Mouse (Mus musculus): ENCODE data around the gene Impg1. TPM values are rescaled to one million over a fixed set of nuclear protein-coding genes. Genes with fewer than 3 reads are reported as not detected.
A peak's percentile ranks its signal among the peaks of the same experiment; 100 is the strongest.

The Impg1 gene
- not detected in 2 replicates for polyA plus RNA-seq (2012; rRNA removed)

GRCm38 (mm10) chr9:80465381-80465780 is at the start of gene Impg1:
Gene Impg1 (minus strand): TSS chr9:80465481.
- TF ChIP-seq POLR2A (IDR thresholded peaks at IDR 0.05; ENCODE audit: borderline replicate concordance, extremely low read depth, insufficient read depth, insufficient read length, poor library complexity, severe bottlenecking) (no peak), CTCF (IDR thresholded peaks at IDR 0.05; ENCODE audit: borderline replicate concordance, extremely low read depth, insufficient read depth, insufficient read length) (no peak)
- no peak for DNase-seq (ENCODE audit: low read depth)

DNA sequence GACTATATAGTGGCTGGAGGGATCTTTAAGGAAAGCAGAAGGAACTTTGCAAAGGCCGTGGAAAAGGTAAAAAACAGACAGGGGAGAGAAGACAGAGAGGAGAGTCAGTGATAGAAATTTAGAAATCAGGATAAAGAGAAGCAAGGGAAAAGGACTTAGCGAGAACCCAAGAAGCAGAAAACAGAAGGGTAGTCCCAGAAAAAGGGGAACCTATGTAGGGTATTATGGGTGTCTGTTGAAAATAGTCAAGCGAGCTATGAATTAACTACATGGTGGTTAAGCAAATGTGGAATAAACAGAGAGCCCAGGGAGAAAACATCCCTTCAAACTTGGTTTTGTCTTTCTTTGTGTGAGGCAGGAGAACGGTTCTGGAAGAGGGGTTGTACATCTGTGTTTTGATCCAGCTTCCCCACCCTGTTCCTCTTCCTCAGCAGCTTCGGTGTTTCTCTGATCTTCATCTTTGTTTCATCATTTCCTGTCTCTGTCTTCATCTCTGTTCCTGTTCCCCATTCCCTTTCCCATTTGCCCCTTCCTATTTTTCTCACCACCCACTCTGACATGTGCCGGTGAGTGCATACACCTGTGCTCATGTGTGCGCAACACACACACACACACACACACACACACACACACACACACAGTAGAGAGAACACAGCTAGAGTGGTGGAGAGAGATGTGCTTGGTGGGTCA is 44.3 kb upstream of the Impg1 start:
- TF ChIP-seq POLR2A (IDR thresholded peaks at IDR 0.05; ENCODE audit: borderline replicate concordance, extremely low read depth, insufficient read depth, insufficient read length, poor library complexity, severe bottlenecking) (no peak), CTCF (IDR thresholded peaks at IDR 0.05; ENCODE audit: borderline replicate concordance, extremely low read depth, insufficient read depth, insufficient read length) (no peak)
- no peak for DNase-seq (ENCODE audit: low read depth)

DNA sequence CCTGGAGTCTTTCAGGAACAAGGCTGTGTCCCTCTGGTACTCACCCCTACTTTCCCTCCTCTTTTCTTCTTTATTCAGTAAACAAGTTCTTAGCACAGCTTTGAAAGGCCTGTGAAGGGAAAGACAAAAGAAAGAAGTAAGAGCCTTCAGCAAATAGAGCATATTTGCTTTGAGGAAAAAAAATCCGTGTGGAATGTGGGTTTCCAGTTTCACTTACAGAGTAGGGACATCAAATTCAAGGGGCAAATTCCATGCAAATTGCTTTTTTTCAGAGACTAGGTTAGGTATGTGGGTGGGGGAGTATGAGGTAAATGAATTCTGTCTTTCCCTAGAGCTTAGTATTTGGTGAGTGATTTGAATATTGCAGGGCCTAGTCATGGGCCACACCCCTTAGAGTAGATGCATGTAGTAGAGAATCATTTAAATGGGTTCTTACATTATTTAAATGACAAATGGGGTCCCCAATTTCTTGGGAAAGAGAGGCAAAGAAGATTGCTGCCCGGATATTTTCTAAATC is 39.3 kb upstream of the Impg1 start:
- TF ChIP-seq CTCF (IDR thresholded peaks at IDR 0.05; ENCODE audit: borderline replicate concordance, extremely low read depth, insufficient read depth, insufficient read length) = no peak
- TF ChIP-seq POLR2A (IDR thresholded peaks at IDR 0.05; ENCODE audit: borderline replicate concordance, extremely low read depth, insufficient read depth, insufficient read length, poor library complexity, severe bottlenecking) = no peak
- no peak for DNase-seq (ENCODE audit: low read depth)

GRCm38 (mm10) chr9:80491591-80491990 is 26.3 kb upstream of the Impg1 start:
- TF ChIP-seq POLR2A (IDR thresholded peaks at IDR 0.05; ENCODE audit: borderline replicate concordance, extremely low read depth, insufficient read depth, insufficient read length, poor library complexity, severe bottlenecking) = no peak
- peak; percentile 61 for DNase-seq (ENCODE audit: low read depth)

DNA sequence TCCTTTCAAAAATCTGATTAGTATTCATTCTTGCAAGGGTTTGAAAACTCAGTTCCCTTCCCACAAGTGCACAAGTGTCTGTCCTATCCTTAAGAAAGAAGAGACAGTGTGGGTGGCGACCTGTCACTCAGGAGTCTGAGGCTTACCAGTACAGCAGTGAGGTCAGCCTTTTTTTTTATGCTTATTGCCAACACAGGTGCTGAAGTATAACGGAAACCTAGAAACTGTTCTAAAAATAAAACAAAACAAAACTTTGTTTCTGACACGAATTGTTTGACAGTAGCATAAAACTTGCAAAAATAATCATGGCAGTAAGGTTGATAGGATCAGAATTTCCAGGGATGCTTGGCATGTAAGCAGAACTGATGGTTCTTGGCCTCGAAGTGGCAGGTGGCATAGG is 4.9 kb downstream of the Impg1 start:
- TF ChIP-seq POLR2A (IDR thresholded peaks at IDR 0.05; ENCODE audit: borderline replicate concordance, extremely low read depth, insufficient read depth, insufficient read length, poor library complexity, severe bottlenecking) (no peak), CTCF (IDR thresholded peaks at IDR 0.05; ENCODE audit: borderline replicate concordance, extremely low read depth, insufficient read depth, insufficient read length) (no peak)
- no peak for DNase-seq (ENCODE audit: low read depth)

DNA sequence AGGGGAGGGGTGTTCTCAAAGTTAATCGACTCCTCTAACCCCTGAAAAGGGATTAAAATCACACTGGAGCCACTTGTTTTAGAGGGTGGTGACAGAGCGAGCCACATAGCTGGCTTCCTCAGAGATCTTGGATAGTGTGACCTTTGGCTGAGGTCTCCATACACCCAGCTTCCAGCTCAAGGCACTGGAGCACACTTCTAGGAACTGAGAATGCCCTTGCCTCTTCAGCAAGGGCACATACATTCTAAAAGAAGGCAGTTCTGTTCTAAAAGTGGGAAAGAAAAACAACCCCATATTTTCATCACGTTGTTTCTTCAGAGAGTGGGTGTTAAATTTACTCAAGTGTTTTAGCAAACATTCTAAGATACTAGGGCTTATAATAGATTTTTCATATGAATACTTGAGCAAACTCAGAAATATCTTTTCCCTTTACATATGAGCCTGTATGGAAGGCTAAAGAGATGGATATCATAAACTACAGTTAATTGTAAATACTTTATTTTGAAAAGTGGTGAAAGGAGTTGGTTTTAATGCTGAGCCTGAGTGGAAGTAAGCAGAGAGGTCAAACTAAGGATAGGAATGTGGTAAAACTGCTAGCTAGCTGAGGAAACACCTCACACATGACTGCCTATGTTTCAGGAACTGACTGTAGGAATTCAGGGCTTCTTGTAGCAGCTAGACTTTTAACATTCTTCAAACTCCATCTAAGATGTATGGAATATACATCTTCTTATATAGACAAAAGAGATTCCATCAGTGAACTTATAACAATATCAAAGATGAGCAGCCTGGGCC is 14.6 kb downstream of the Impg1 start:
- DNase-seq (ENCODE audit: low read depth) = no peak
- no peak for TF ChIP-seq POLR2A (IDR thresholded peaks at IDR 0.05; ENCODE audit: borderline replicate concordance, extremely low read depth, insufficient read depth, insufficient read length, poor library complexity, severe bottlenecking)
- no peak for TF ChIP-seq CTCF (IDR thresholded peaks at IDR 0.05; ENCODE audit: borderline replicate concordance, extremely low read depth, insufficient read depth, insufficient read length)

GRCm38 (mm10) chr9:80441096-80441710 is 24.1 kb downstream of the Impg1 start:
- TF ChIP-seq CTCF (IDR thresholded peaks at IDR 0.05; ENCODE audit: borderline replicate concordance, extremely low read depth, insufficient read depth, insufficient read length) = no peak
- no peak for TF ChIP-seq POLR2A (IDR thresholded peaks at IDR 0.05; ENCODE audit: borderline replicate concordance, extremely low read depth, insufficient read depth, insufficient read length, poor library complexity, severe bottlenecking)
- no peak for DNase-seq (ENCODE audit: low read depth)

- DNase-seq (ENCODE audit: low read depth) = no peak
- no peak for TF ChIP-seq POLR2A (IDR thresholded peaks at IDR 0.05; ENCODE audit: borderline replicate concordance, extremely low read depth, insufficient read depth, insufficient read length, poor library complexity, severe bottlenecking)
- no peak for TF ChIP-seq CTCF (IDR thresholded peaks at IDR 0.05; ENCODE audit: borderline replicate concordance, extremely low read depth, insufficient read depth, insufficient read length)
Observed at GRCm38 (mm10) chr9:80391404-80391803, 73.9 kb downstream of the Impg1 start.

DNA sequence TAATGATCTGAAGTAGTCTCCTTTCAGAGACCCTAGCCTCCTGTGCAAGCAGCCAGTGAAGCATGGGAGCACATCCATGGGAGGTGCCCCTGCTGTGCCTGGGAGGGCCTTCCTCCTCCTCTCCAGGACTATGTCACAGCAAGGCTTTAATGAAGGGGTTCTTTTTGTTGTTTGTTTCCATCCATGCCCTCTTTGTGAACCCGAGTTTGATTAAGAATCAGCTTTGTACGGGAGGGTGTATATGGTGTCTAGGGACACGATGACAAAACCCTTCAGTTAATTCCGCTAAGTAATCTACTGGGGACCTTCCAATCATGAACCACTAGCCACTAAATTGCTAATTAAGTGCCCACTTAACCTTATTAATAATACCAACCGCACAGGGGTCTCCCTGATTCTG is 74.3 kb downstream of the Impg1 start:
- DNase-seq (ENCODE audit: low read depth) = peak; percentile 52
- TF ChIP-seq POLR2A (IDR thresholded peaks at IDR 0.05; ENCODE audit: borderline replicate concordance, extremely low read depth, insufficient read depth, insufficient read length, poor library complexity, severe bottlenecking) (no peak), CTCF (IDR thresholded peaks at IDR 0.05; ENCODE audit: borderline replicate concordance, extremely low read depth, insufficient read depth, insufficient read length) (no peak)

GRCm38 (mm10) chr9:80387890-80388289 is 77.4 kb downstream of the Impg1 start:
- no peak for DNase-seq (ENCODE audit: low read depth)
- TF ChIP-seq CTCF (IDR thresholded peaks at IDR 0.05; ENCODE audit: borderline replicate concordance, extremely low read depth, insufficient read depth, insufficient read length) (no peak), POLR2A (IDR thresholded peaks at IDR 0.05; ENCODE audit: borderline replicate concordance, extremely low read depth, insufficient read depth, insufficient read length, poor library complexity, severe bottlenecking) (no peak)

DNA sequence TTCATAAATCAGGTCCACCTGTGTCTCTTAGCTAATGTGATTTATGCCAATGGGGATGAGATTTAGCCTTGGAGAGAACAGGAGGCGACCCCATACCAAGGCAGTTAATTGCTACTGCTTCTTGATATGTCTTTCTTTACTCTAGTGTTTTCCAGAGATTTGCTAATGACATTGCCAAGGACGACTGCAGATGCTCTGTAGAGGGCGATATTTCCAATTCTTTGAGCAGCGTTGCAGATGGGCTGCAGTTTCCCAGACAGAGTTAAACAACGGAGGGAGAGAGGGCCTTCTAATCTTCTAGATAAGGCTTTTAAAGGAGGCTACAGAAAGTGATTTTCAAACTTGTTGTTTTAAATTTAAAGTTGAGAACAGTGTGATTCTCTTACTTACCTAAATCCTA is 78.8 kb downstream of the Impg1 start:
- TF ChIP-seq POLR2A (IDR thresholded peaks at IDR 0.05; ENCODE audit: borderline replicate concordance, extremely low read depth, insufficient read depth, insufficient read length, poor library complexity, severe bottlenecking) = no peak
- peak; percentile 55; the same call in 1 of the 2 replicates for TF ChIP-seq CTCF (IDR thresholded peaks at IDR 0.05; ENCODE audit: borderline replicate concordance, extremely low read depth, insufficient read depth, insufficient read length)
- DNase-seq (ENCODE audit: low read depth) = peak; percentile 71

Measured in brain, embryonic 14.5 days (tissue).